ENCODE assay signal across 8 mouse cellular contexts in the genomic region with DNA sequence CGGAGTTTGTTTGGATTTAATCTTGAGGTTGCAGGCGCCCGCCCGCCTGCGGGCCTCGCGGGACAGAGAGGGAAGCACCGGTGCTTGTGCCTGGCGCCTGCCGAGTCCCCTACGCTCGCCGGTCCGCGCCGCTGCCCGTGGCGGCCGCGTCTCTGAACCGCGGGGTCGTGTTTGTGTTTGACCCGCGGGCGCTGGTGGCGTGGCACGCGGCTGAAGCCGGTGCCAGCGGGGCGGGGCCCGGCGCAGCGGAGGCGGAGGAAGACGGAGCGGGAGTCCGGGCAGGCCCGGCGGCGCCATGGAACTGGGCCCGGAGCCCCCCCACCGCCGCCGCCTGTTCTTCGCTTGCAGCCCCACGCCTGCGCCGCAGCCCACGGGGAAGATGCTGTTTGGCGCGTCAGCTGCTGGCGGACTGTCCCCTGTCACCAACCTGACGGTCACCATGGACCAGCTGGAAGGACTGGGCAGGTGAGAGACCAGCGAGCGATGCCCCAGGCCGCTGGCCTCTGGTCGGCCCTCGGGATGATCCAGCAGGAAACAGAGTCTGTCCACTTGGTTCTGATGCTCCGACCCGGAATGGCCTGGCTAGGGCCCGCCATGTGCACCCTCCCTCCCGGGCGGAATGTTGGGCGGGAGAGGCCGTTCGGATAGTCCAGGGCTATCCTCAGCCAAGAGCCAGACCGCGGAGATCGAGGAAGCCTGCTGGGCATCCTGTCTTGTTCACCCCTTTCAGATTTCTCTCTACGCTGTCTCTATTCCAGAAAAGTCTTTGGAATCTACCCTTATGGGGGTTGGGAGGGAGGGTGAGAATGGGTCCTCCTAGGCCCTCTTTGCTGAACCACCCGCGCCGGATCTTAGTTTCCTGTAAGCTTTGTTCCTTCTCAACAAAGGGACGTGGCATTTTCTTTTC. TPM values are rescaled to one million over a fixed set of nuclear protein-coding genes. Genes with fewer than 3 reads are reported as not detected.
DNase-seq lines count a peak whose midpoint lies in the region; ATAC-seq and TF ChIP-seq lines count a peak whose summit lies in the region.

No protein-coding gene starts in this region.

- H3K4me3 ChIP-seq in forebrain, postnatal 0 days (ENCODE audit: low read depth, low read length): peak overlapping the region; percentile 82
- peak overlapping the region; percentile 95 for H3K4me3 ChIP-seq in hindbrain, embryonic 16.5 days (ENCODE audit: low read length)
- peak overlapping the region; percentile 99 for H3K4me3 ChIP-seq in limb, embryonic 13.5 days
- peak overlapping the region; percentile 99 for H3K4me3 ChIP-seq in midbrain, embryonic 11.5 days (ENCODE audit: low read depth, low read length)
- peak overlapping the region; percentile 99 for H3K4me3 ChIP-seq in stomach, embryonic 16.5 days (replicated peaks; ENCODE audit: low read length)

- H3K4me1 ChIP-seq in forebrain, postnatal 0 days (ENCODE audit: insufficient read depth): no peaks in the 10 kb centered on the region
- H3K4me1 ChIP-seq in hindbrain, embryonic 16.5 days (ENCODE audit: control insufficient read depth, insufficient read depth, low read depth, low read length): peaks cover 13% of the 10 kb centered on the region
- peaks cover 15% of the 10 kb centered on the region for H3K4me1 ChIP-seq in limb, embryonic 13.5 days
- H3K4me1 ChIP-seq in midbrain, embryonic 11.5 days (ENCODE audit: control insufficient read depth, insufficient read depth, low read length): peaks cover 9% of the 10 kb centered on the region; the same call in 1 of the 2 replicates
- peaks cover 19% of the 10 kb centered on the region for H3K4me1 ChIP-seq in stomach, embryonic 16.5 days (ENCODE audit: control insufficient read depth, insufficient read depth, low read length)

- H3K36me3 ChIP-seq in forebrain, postnatal 0 days (ENCODE audit: insufficient read depth): peaks cover 21% of the 10 kb centered on the region
- H3K36me3 ChIP-seq in hindbrain, embryonic 16.5 days (ENCODE audit: control insufficient read depth, insufficient read depth, low read length): peaks cover 12% of the 10 kb centered on the region
- H3K36me3 ChIP-seq in limb, embryonic 13.5 days: peaks cover 35% of the 10 kb centered on the region
- H3K36me3 ChIP-seq in midbrain, embryonic 11.5 days (ENCODE audit: control insufficient read depth, insufficient read depth, low read length): peaks cover 18% of the 10 kb centered on the region
- H3K36me3 ChIP-seq in stomach, embryonic 16.5 days (ENCODE audit: control insufficient read depth, insufficient read depth, low read length): peaks cover 15% of the 10 kb centered on the region

- ATAC-seq in forebrain, postnatal 0 days: peak; percentile 67
- peak; percentile 60 for ATAC-seq in hindbrain, embryonic 16.5 days
- ATAC-seq in limb, embryonic 13.5 days (ENCODE audit: low FRiP score, low read depth): peak; percentile 53
- peak; percentile 69 for ATAC-seq in midbrain, embryonic 11.5 days (ENCODE audit: low FRiP score)
- peak; percentile 69 for ATAC-seq in stomach, embryonic 16.5 days (ENCODE audit: insufficient read depth, low FRiP score)

- H3K27me3 ChIP-seq in forebrain, postnatal 0 days (ENCODE audit: insufficient read depth, low read length): no peaks in the 10 kb centered on the region
- H3K27me3 ChIP-seq in hindbrain, embryonic 16.5 days (replicated peaks; ENCODE audit: control insufficient read depth, insufficient read depth, low read length): no peaks in the 10 kb centered on the region
- no peaks in the 10 kb centered on the region for H3K27me3 ChIP-seq in limb, embryonic 13.5 days
- H3K27me3 ChIP-seq in midbrain, embryonic 11.5 days (ENCODE audit: control insufficient read depth, insufficient read depth, low read length): no peaks in the 10 kb centered on the region
- H3K27me3 ChIP-seq in stomach, embryonic 16.5 days (ENCODE audit: control insufficient read depth, insufficient read depth, low read length): no peaks in the 10 kb centered on the region

- no peaks in the 10 kb centered on the region for H3K9me3 ChIP-seq in forebrain, postnatal 0 days (ENCODE audit: low read length)
- no peaks in the 10 kb centered on the region for H3K9me3 ChIP-seq in hindbrain, embryonic 16.5 days (ENCODE audit: control insufficient read depth, low read length)
- H3K9me3 ChIP-seq in limb, embryonic 13.5 days: no peaks in the 10 kb centered on the region
- no peaks in the 10 kb centered on the region for H3K9me3 ChIP-seq in midbrain, embryonic 11.5 days (ENCODE audit: control insufficient read depth, low read length)
- H3K9me3 ChIP-seq in stomach, embryonic 16.5 days (replicated peaks; ENCODE audit: control insufficient read depth, low read length): no peaks in the 10 kb centered on the region

- H3K4me2 ChIP-seq in forebrain, postnatal 0 days (ENCODE audit: low read depth): peak overlapping the region; percentile 92
- peak overlapping the region; percentile 55 for H3K4me2 ChIP-seq in hindbrain, embryonic 16.5 days (ENCODE audit: low read length)
- H3K4me2 ChIP-seq in limb, embryonic 13.5 days (replicated peaks): peak overlapping the region; percentile 80
- peak overlapping the region; percentile 85 for H3K4me2 ChIP-seq in midbrain, embryonic 11.5 days
- peak overlapping the region; percentile 89 for H3K4me2 ChIP-seq in stomach, embryonic 16.5 days (ENCODE audit: low read depth, low read length)

- peak overlapping the region; percentile 77 for H3K9ac ChIP-seq in forebrain, postnatal 0 days
- peak overlapping the region; percentile 73 for H3K9ac ChIP-seq in hindbrain, embryonic 16.5 days (ENCODE audit: low read depth, low read length)
- H3K9ac ChIP-seq in limb, embryonic 13.5 days: peak overlapping the region; percentile 98
- H3K9ac ChIP-seq in midbrain, embryonic 11.5 days (ENCODE audit: low read length): peak overlapping the region; percentile 98
- H3K9ac ChIP-seq in stomach, embryonic 16.5 days (ENCODE audit: low read length): peak overlapping the region; percentile 96

- H3K27ac ChIP-seq in forebrain, postnatal 0 days (ENCODE audit: low read depth, low read length): peak overlapping the region; percentile 75
- H3K27ac ChIP-seq in hindbrain, embryonic 16.5 days (ENCODE audit: low read depth, low read length): peak overlapping the region; percentile 66
- peak overlapping the region; percentile 93 for H3K27ac ChIP-seq in limb, embryonic 13.5 days
- H3K27ac ChIP-seq in midbrain, embryonic 11.5 days (ENCODE audit: low read depth, low read length): peak overlapping the region; percentile 64
- H3K27ac ChIP-seq in stomach, embryonic 16.5 days (ENCODE audit: low read length): peak overlapping the region; percentile 94

- DNase-seq in left cerebral cortex, adult 18-20 months (ENCODE audit: low spot score in 2 of 2): peak; percentile 15 to 52
- no peak for DNase-seq in left cerebral cortex, adult 11 months (ENCODE audit: low spot score)
- peak; percentile 69 for DNase-seq in cerebellum, adult 8-10 months
- DNase-seq in forebrain, postnatal 0 days: peak; percentile 40
- peak; percentile 95 for DNase-seq in midbrain, embryonic 11.5 days (ENCODE audit: low spot score, missing footprints)

- WGBS in forebrain, postnatal 0 days: 1% methylated on average over 72 of the region's 76 CpGs
- under 1% methylated on average over 69 of the region's 76 CpGs for WGBS in hindbrain, embryonic 16.5 days
- WGBS in limb, embryonic 13.5 days: under 1% methylated on average over 57 of the region's 76 CpGs
- under 1% methylated on average over 72 of the region's 76 CpGs for WGBS in midbrain, embryonic 11.5 days
- under 1% methylated on average over 76 of the region's 76 CpGs for WGBS in stomach, embryonic 16.5 days

- TF ChIP-seq CTCF in forebrain, postnatal 0 days (IDR thresholded peaks at IDR 0.05; ENCODE audit: low read depth): no peak

RNA-seq across cellular contexts. Expression of a gene that starts 0.6 kb away (rescaled TPM):
- 1 to 10 TPM; 5.4 to 6.6 TPM for total RNA-seq in left cerebral cortex, adult 18-20 months (2021)
- total RNA-seq in forebrain, postnatal 0 days (2014; rRNA removed): 14.4 and 16.1 TPM in 2 replicates
- polyA plus RNA-seq in forebrain, postnatal 0 days (2015; fragmentation: Nextera tagmentation; extraction: Ambion mirVana): 7.7 and 8.7 TPM in 2 replicates
- polyA plus RNA-seq in hindbrain, embryonic 16.5 days (2015; fragmentation: Nextera tagmentation; extraction: Ambion mirVana): 9.1 and 11.0 TPM in 2 replicates
- 35.3 and 36.3 TPM in 2 replicates for polyA plus RNA-seq in limb, embryonic 13.5 days (2015; fragmentation: Nextera tagmentation; extraction: Ambion mirVana)
- polyA plus RNA-seq in midbrain, embryonic 11.5 days (2014; fragmentation: Nextera tagmentation; extraction: Ambion mirVana): 33.6 and 36.9 TPM in 2 replicates
- polyA plus RNA-seq in stomach, embryonic 16.5 days (2015; fragmentation: Nextera tagmentation; extraction: Ambion mirVana): 26.0 and 26.6 TPM in 2 replicates

RNA-seq across cellular contexts. Expression of a gene that starts 26.5 kb away (rescaled TPM):
- total RNA-seq in left cerebral cortex, adult 18-20 months (2021): under 1 TPM in 1 of 2 experiments, not detected in 1; 0.51 TPM
- 0.85 TPM in 1 of 2 replicates, not detected in the other for total RNA-seq in forebrain, postnatal 0 days (2014; rRNA removed)
- polyA plus RNA-seq in forebrain, postnatal 0 days (2015; fragmentation: Nextera tagmentation; extraction: Ambion mirVana): 0.35 and 1.4 TPM in 2 replicates
- 0.44 and 0.64 TPM in 2 replicates for polyA plus RNA-seq in hindbrain, embryonic 16.5 days (2015; fragmentation: Nextera tagmentation; extraction: Ambion mirVana)
- 0.27 and 0.60 TPM in 2 replicates for polyA plus RNA-seq in limb, embryonic 13.5 days (2015; fragmentation: Nextera tagmentation; extraction: Ambion mirVana)
- polyA plus RNA-seq in midbrain, embryonic 11.5 days (2014; fragmentation: Nextera tagmentation; extraction: Ambion mirVana): 0.25 and 0.30 TPM in 2 replicates
- polyA plus RNA-seq in stomach, embryonic 16.5 days (2015; fragmentation: Nextera tagmentation; extraction: Ambion mirVana): 17.3 and 22.6 TPM in 2 replicates

RNA-seq across cellular contexts. Expression of a gene that starts 43.4 kb away (rescaled TPM):
- 10 to 100 TPM in 1 of 2 experiments, 1 to 10 TPM in 1; 7.3 to 10.1 TPM for total RNA-seq in left cerebral cortex, adult 18-20 months (2021)
- total RNA-seq in forebrain, postnatal 0 days (2014; rRNA removed): 31.3 and 39.8 TPM in 2 replicates
- polyA plus RNA-seq in forebrain, postnatal 0 days (2015; fragmentation: Nextera tagmentation; extraction: Ambion mirVana): 47.5 and 55.6 TPM in 2 replicates
- 69.4 and 77.5 TPM in 2 replicates for polyA plus RNA-seq in hindbrain, embryonic 16.5 days (2015; fragmentation: Nextera tagmentation; extraction: Ambion mirVana)
- polyA plus RNA-seq in limb, embryonic 13.5 days (2015; fragmentation: Nextera tagmentation; extraction: Ambion mirVana): 72.3 and 73.8 TPM in 2 replicates
- polyA plus RNA-seq in midbrain, embryonic 11.5 days (2014; fragmentation: Nextera tagmentation; extraction: Ambion mirVana): 96.6 and 98.4 TPM in 2 replicates
- polyA plus RNA-seq in stomach, embryonic 16.5 days (2015; fragmentation: Nextera tagmentation; extraction: Ambion mirVana): 58.5 and 61.0 TPM in 2 replicates

RNA-seq across cellular contexts. Expression of a gene that starts 55.3 kb away (rescaled TPM):
- total RNA-seq in left cerebral cortex, adult 18-20 months (2021): 100 to 1,000 TPM; 375 to 386 TPM
- 226 and 237 TPM in 2 replicates for total RNA-seq in forebrain, postnatal 0 days (2014; rRNA removed)
- 158 and 201 TPM in 2 replicates for polyA plus RNA-seq in forebrain, postnatal 0 days (2015; fragmentation: Nextera tagmentation; extraction: Ambion mirVana)
- 206 and 219 TPM in 2 replicates for polyA plus RNA-seq in hindbrain, embryonic 16.5 days (2015; fragmentation: Nextera tagmentation; extraction: Ambion mirVana)
- polyA plus RNA-seq in limb, embryonic 13.5 days (2015; fragmentation: Nextera tagmentation; extraction: Ambion mirVana): 58.2 and 65.5 TPM in 2 replicates
- polyA plus RNA-seq in midbrain, embryonic 11.5 days (2014; fragmentation: Nextera tagmentation; extraction: Ambion mirVana): 80.1 and 81.4 TPM in 2 replicates
- 64.3 and 73.2 TPM in 2 replicates for polyA plus RNA-seq in stomach, embryonic 16.5 days (2015; fragmentation: Nextera tagmentation; extraction: Ambion mirVana)
